Mouse (Mus musculus): Measurements from ENCODE around the gene Wfdc2. TPM values are rescaled to one million over a fixed set of nuclear protein-coding genes. Genes with fewer than 3 reads are reported as not detected.
"Not testable (repeated sequence)": the region's sequence is repeated elsewhere in the genome, so short reads cannot be mapped to it uniquely, and the experiment has no call there.

Gene Wfdc2
- polyA plus RNA-seq, 1 experiment from 2014 or later, result 1,354 TPM

DNA sequence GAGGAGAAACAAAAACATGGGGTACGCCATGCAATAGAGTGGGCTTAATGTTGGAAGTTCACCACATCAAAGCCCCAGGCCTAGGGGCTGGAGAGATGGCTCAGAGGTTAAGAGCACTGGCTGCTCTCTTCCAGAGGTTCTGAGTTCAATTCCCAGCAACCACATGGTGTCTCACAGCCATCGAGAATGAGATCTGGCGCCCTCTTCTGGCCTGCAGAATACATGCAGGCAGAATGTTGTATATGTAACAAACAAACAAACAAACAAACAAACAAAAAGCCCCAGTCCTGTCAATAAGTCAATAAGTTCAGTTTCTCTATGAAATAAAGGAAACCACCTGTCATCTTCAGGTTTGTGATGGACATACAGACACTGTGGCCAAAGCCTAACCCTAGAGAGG is 38.0 kb downstream of the Wfdc2 start:
- no peaks in the 10 kb centered on the region for H3K27me3 ChIP-seq (replicated peaks; ENCODE audit: insufficient read depth, low read length)
- 61% methylated on average over 3 of the region's 3 CpGs for WGBS
- H3K9ac ChIP-seq (replicated peaks; ENCODE audit: low read depth), result no peak overlapping the region

DNA sequence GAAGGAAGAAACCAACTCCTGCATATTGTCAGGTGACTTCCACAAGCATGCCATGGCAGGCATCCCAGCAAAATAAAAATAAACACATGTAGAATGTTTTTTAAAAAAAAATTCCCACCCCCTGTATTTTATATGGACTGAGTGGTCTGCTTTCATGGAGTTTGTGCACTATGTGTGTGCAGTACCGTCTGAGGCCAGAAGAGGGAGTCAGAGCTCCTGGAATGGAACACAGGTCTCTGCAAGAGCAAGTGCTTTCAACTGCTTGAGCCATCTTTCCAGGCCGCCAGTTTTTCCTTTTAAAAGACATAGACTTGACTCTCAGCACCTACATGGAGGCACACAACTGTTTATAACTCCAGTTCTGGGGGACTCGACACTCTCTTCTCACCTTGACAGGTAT is 41.3 kb downstream of the Wfdc2 start:
- Histone ChIP-seq H3K9ac (replicated peaks; ENCODE audit: low read depth) (no peak overlapping the region), H3K4me2 (replicated peaks; ENCODE audit: low read depth, low read length) (no peak overlapping the region)
- 91% methylated on average over 3 of the region's 3 CpGs for WGBS

More for the DNA sequence above, 38.0 kb downstream of the Wfdc2 start:
- Histone ChIP-seq H3K9me3 (ENCODE audit: low read length) (no peaks in the 10 kb centered on the region), H3K4me2 (replicated peaks; ENCODE audit: low read depth, low read length) (no peak overlapping the region), H3K36me3 (ENCODE audit: insufficient read depth, low read length) (no peaks in the 10 kb centered on the region), H3K27ac (ENCODE audit: low read length) (no peak overlapping the region), H3K4me1 (ENCODE audit: insufficient read depth, low read depth, low read length) (no peaks in the 10 kb centered on the region), H3K4me3 (ENCODE audit: low read depth, low read length) (no peak overlapping the region)
- ATAC-seq, result no peak
- no peak for TF ChIP-seq EP300 (IDR thresholded peaks at IDR 0.05)
- 0 out of 2 replicates have a peak, but pooled peaks have one; percentile 26 for TF ChIP-seq CTCF (IDR thresholded peaks at IDR 0.05)
- no peak for DNase-seq (ENCODE audit: low spot score)

DNA sequence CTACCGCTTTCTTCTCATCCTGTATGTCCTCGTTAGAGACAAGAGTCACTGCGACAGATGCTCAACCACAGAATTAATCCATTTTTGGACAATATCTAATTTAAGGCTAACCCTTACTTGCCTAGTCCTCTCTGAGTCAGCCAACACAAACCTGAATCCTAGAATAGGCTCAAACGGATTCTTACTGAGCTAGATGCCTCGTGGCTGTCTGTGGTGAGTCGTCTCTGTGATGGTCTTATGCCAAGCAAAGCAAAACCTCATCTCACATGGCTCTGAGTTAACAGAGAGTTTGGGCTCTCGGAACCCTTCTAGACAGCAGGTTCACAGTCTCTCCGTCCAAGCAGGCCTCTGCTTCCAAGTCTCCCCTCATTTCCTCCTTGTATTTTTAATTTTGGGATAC is 42.2 kb downstream of the Wfdc2 start:
- ATAC-seq (no peak), DNase-seq (ENCODE audit: low spot score) (no peak)
- Histone ChIP-seq H3K27ac (ENCODE audit: low read length) (no peak overlapping the region), H3K36me3 (ENCODE audit: insufficient read depth, low read length) (no peaks in the 10 kb centered on the region), H3K4me3 (ENCODE audit: low read depth, low read length) (no peak overlapping the region), H3K9ac (replicated peaks; ENCODE audit: low read depth) (no peak overlapping the region), H3K27me3 (replicated peaks; ENCODE audit: insufficient read depth, low read length) (no peaks in the 10 kb centered on the region), H3K4me1 (ENCODE audit: insufficient read depth, low read depth, low read length) (no peaks in the 10 kb centered on the region), H3K9me3 (ENCODE audit: low read length) (no peaks in the 10 kb centered on the region), H3K4me2 (replicated peaks; ENCODE audit: low read depth, low read length) (no peak overlapping the region)
- 84% methylated on average over 8 of the region's 8 CpGs for WGBS
- no peak for TF ChIP-seq CTCF (IDR thresholded peaks at IDR 0.05)
- no peak for TF ChIP-seq EP300 (IDR thresholded peaks at IDR 0.05)

More for the DNA sequence above, 41.3 kb downstream of the Wfdc2 start:
- Histone ChIP-seq H3K4me3 (ENCODE audit: low read depth, low read length) (no peak overlapping the region), H3K9me3 (ENCODE audit: low read length) (no peaks in the 10 kb centered on the region), H3K27me3 (replicated peaks; ENCODE audit: insufficient read depth, low read length) (no peaks in the 10 kb centered on the region), H3K27ac (ENCODE audit: low read length) (no peak overlapping the region), H3K4me1 (ENCODE audit: insufficient read depth, low read depth, low read length) (no peaks in the 10 kb centered on the region), H3K36me3 (ENCODE audit: insufficient read depth, low read length) (no peaks in the 10 kb centered on the region)
- peak; percentile 13; the same call in 1 of the 2 replicates for TF ChIP-seq CTCF (IDR thresholded peaks at IDR 0.05)
- TF ChIP-seq EP300 (IDR thresholded peaks at IDR 0.05), result no peak
- no peak for ATAC-seq
- no peak for DNase-seq (ENCODE audit: low spot score)

DNA sequence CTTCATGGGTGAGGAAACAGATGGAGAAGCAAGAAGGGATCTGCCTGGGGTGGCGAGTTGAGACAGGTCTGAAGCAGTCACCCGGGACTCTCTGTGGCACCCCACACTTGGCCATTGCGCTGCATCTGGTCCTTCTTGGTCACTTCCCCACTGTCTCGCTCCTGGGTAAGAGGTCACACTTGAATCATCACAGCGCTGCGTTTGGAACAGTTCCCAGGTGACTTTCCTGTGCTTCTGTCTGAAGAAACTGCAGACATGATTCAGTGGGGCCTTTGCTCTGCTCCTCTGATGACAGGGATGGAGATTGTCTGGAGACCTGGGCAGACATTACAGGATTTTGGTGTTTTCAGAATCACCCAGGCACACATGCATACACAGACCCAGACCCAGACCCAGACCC is 46.6 kb downstream of the Wfdc2 start:
- ATAC-seq, result no peak

DNA sequence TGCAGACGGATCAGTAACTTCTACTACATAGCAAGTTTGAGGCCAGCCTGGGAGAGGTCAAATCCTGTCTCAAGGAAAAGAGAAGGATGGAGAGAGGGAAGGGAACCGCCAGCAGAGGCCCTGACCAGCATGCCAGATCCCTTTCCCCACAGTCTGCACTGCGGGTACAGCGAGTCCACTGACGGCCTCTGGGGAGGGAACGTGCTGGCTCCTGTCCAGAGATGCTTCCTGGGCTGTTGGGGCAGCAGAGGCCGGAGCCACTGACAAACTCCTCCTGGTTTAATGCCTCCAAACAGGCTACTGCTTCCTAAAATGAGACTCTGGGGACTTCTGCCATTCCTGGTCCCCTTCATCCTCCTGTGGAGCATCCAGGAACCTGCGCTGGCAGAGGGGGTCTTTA is 51.3 kb downstream of the Wfdc2 start, which contains the start of the genes Wfdc6b and Wfdc8:
Gene Wfdc6b (plus strand): TSS at position 52 of the 400 bp plus-strand sequence.
Gene Wfdc8 (minus strand): TSS at position 156 of the 400 bp plus-strand sequence.
- ATAC-seq; DNase-seq (ENCODE audit: low spot score): not testable (repeated sequence)
- WGBS, result 44% methylated on average over 8 of the region's 8 CpGs

More for the DNA sequence above, 46.6 kb downstream of the Wfdc2 start:
- no peak for DNase-seq (ENCODE audit: low spot score)
- Histone ChIP-seq H3K4me2 (replicated peaks; ENCODE audit: low read depth, low read length) (no peak overlapping the region), H3K9me3 (ENCODE audit: low read length) (no peaks in the 10 kb centered on the region), H3K4me3 (ENCODE audit: low read depth, low read length) (no peak overlapping the region), H3K27ac (ENCODE audit: low read length) (no peak overlapping the region), H3K4me1 (ENCODE audit: insufficient read depth, low read depth, low read length) (no peaks in the 10 kb centered on the region), H3K27me3 (replicated peaks; ENCODE audit: insufficient read depth, low read length) (no peaks in the 10 kb centered on the region), H3K36me3 (ENCODE audit: insufficient read depth, low read length) (no peaks in the 10 kb centered on the region), H3K9ac (replicated peaks; ENCODE audit: low read depth) (no peak overlapping the region)
- WGBS, result 54% methylated on average over 6 of the region's 6 CpGs
- no peak for TF ChIP-seq CTCF (IDR thresholded peaks at IDR 0.05)
- no peak for TF ChIP-seq EP300 (IDR thresholded peaks at IDR 0.05)

DNA sequence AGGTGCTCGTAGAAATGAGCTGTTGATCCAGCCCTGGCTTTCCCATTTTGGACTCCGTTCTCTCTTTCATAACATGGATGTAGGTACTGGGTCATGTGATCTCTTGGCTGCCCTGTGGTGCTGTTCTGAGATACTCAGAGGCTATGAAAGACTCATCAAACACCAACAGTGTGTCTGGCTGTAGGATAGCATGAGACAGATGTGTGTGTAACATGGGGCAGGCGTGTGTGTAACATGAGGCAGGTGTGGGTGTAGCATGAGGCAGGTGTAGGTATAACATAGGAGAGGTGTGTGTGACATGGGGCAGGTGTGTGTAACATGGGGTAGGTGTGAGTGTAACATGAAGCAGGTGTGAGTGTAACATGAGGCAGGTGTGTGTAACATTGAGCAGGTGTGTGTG is 53.2 kb downstream of the Wfdc2 start:
- DNase-seq (ENCODE audit: low spot score) (no peak), ATAC-seq (no peak)
- Histone ChIP-seq H3K27me3 (replicated peaks; ENCODE audit: insufficient read depth, low read length) (no peaks in the 10 kb centered on the region), H3K4me1 (ENCODE audit: insufficient read depth, low read depth, low read length) (no peaks in the 10 kb centered on the region), H3K4me2 (replicated peaks; ENCODE audit: low read depth, low read length) (no peak overlapping the region), H3K27ac (ENCODE audit: low read length) (no peak overlapping the region), H3K9ac (replicated peaks; ENCODE audit: low read depth) (no peak overlapping the region), H3K4me3 (ENCODE audit: low read depth, low read length) (no peak overlapping the region), H3K9me3 (ENCODE audit: low read length) (no peaks in the 10 kb centered on the region), H3K36me3 (ENCODE audit: insufficient read depth, low read length) (no peaks in the 10 kb centered on the region)
- no peak for TF ChIP-seq CTCF (IDR thresholded peaks at IDR 0.05)
- no peak for TF ChIP-seq EP300 (IDR thresholded peaks at IDR 0.05)
- WGBS, result 88% methylated on average over 3 of the region's 3 CpGs

More for the DNA sequence above, 51.3 kb downstream of the Wfdc2 start, which contains the start of the genes Wfdc6b and Wfdc8:
- not testable (repeated sequence) for H3K9me3 ChIP-seq (ENCODE audit: low read length); H3K4me3 ChIP-seq (ENCODE audit: low read depth, low read length); H3K4me1 ChIP-seq (ENCODE audit: insufficient read depth, low read depth, low read length); H3K27me3 ChIP-seq (replicated peaks; ENCODE audit: insufficient read depth, low read length); H3K27ac ChIP-seq (ENCODE audit: low read length); H3K9ac ChIP-seq (replicated peaks; ENCODE audit: low read depth); H3K4me2 ChIP-seq (replicated peaks; ENCODE audit: low read depth, low read length); H3K36me3 ChIP-seq (ENCODE audit: insufficient read depth, low read length)

Other genes starting within 250 kb of the Wfdc2 start
- gene Svs6, start 245.7 kb upstream of the Wfdc2 start, polyA plus RNA-seq (2015; fragmentation: Nextera tagmentation; extraction: Ambion mirVana), result not detected in 2 replicates
- gene Svs5, start 229.7 kb upstream of the Wfdc2 start, polyA plus RNA-seq (2015; fragmentation: Nextera tagmentation; extraction: Ambion mirVana), result not detected in 2 replicates
- gene Slpi, start 173.3 kb upstream of the Wfdc2 start, polyA plus RNA-seq (2015; fragmentation: Nextera tagmentation; extraction: Ambion mirVana), result 79.5 and 106 TPM in 2 replicates
- 29.7 and 42.6 TPM in 2 replicates for gene Rbpjl, start 159.3 kb upstream of the Wfdc2 start, polyA plus RNA-seq (2015; fragmentation: Nextera tagmentation; extraction: Ambion mirVana)
- gene Matn4, start 157.3 kb upstream of the Wfdc2 start, polyA plus RNA-seq (2015; fragmentation: Nextera tagmentation; extraction: Ambion mirVana), result 71.4 and 81.2 TPM in 2 replicates
- gene Sdc4, start 118.5 kb upstream of the Wfdc2 start, polyA plus RNA-seq (2015; fragmentation: Nextera tagmentation; extraction: Ambion mirVana), result 217 and 289 TPM in 2 replicates
- 63.5 and 66.2 TPM in 2 replicates for gene Sys1, start 105.4 kb upstream of the Wfdc2 start, polyA plus RNA-seq (2015; fragmentation: Nextera tagmentation; extraction: Ambion mirVana)
- gene Gm20458, start 101.4 kb upstream of the Wfdc2 start, polyA plus RNA-seq (2015; fragmentation: Nextera tagmentation; extraction: Ambion mirVana), result 23.5 and 32.9 TPM in 2 replicates
- not detected in 2 replicates for gene Trp53tg5, start 88.7 kb upstream of the Wfdc2 start, polyA plus RNA-seq (2015; fragmentation: Nextera tagmentation; extraction: Ambion mirVana)
- gene Dbndd2, start 76.3 kb upstream of the Wfdc2 start, polyA plus RNA-seq (2015; fragmentation: Nextera tagmentation; extraction: Ambion mirVana), result 39.9 and 44.6 TPM in 2 replicates
- gene Pigt, start 64.9 kb upstream of the Wfdc2 start, polyA plus RNA-seq (2015; fragmentation: Nextera tagmentation; extraction: Ambion mirVana), result 45.5 and 54.8 TPM in 2 replicates
- not detected in 2 replicates for gene Spint3, start 11.0 kb downstream of the Wfdc2 start, polyA plus RNA-seq (2015; fragmentation: Nextera tagmentation; extraction: Ambion mirVana)
- gene Wfdc6a, start 23.0 kb downstream of the Wfdc2 start, polyA plus RNA-seq (2015; fragmentation: Nextera tagmentation; extraction: Ambion mirVana), result 0.93 and 1.0 TPM in 2 replicates
- not detected in 2 replicates for gene Eppin, start 31.2 kb downstream of the Wfdc2 start, polyA plus RNA-seq (2015; fragmentation: Nextera tagmentation; extraction: Ambion mirVana)
- 0.90 and 1.3 TPM in 2 replicates for gene Wfdc6b, start 51.1 kb downstream of the Wfdc2 start, polyA plus RNA-seq (2015; fragmentation: Nextera tagmentation; extraction: Ambion mirVana)
- gene Wfdc8, start 51.2 kb downstream of the Wfdc2 start, polyA plus RNA-seq (2015; fragmentation: Nextera tagmentation; extraction: Ambion mirVana), result 0.36 and 0.43 TPM in 2 replicates
- gene Wfdc16, start 76.4 kb downstream of the Wfdc2 start, polyA plus RNA-seq (2015; fragmentation: Nextera tagmentation; extraction: Ambion mirVana), result not detected in 2 replicates
- 0.57 and 0.88 TPM in 2 replicates for gene Wfdc10, start 93.6 kb downstream of the Wfdc2 start, polyA plus RNA-seq (2015; fragmentation: Nextera tagmentation; extraction: Ambion mirVana)
- gene Wfdc9, start 94.2 kb downstream of the Wfdc2 start, polyA plus RNA-seq (2015; fragmentation: Nextera tagmentation; extraction: Ambion mirVana), result not detected in 2 replicates
- gene Wfdc11, start 111.7 kb downstream of the Wfdc2 start, polyA plus RNA-seq (2015; fragmentation: Nextera tagmentation; extraction: Ambion mirVana), result not detected in 2 replicates
- 1.3 and 1.9 TPM in 2 replicates for gene Wfdc13, start 122.7 kb downstream of the Wfdc2 start, polyA plus RNA-seq (2015; fragmentation: Nextera tagmentation; extraction: Ambion mirVana)
- not detected in 2 replicates for gene Spint4, start 136.1 kb downstream of the Wfdc2 start, polyA plus RNA-seq (2015; fragmentation: Nextera tagmentation; extraction: Ambion mirVana)
- not detected in 2 replicates for gene Spint5, start 152.9 kb downstream of the Wfdc2 start, polyA plus RNA-seq (2015; fragmentation: Nextera tagmentation; extraction: Ambion mirVana)
- 6.4 and 6.6 TPM in 2 replicates for gene Wfdc3, start 183.5 kb downstream of the Wfdc2 start, polyA plus RNA-seq (2015; fragmentation: Nextera tagmentation; extraction: Ambion mirVana)
- gene Dnttip1, start 183.6 kb downstream of the Wfdc2 start, polyA plus RNA-seq (2015; fragmentation: Nextera tagmentation; extraction: Ambion mirVana), result 47.1 and 47.2 TPM in 2 replicates
- 21.1 and 33.3 TPM in 2 replicates for gene Ube2c, start 207.5 kb downstream of the Wfdc2 start, polyA plus RNA-seq (2015; fragmentation: Nextera tagmentation; extraction: Ambion mirVana)
- 0.47 and 1.2 TPM in 2 replicates for gene Tnnc2, start 217.6 kb downstream of the Wfdc2 start, polyA plus RNA-seq (2015; fragmentation: Nextera tagmentation; extraction: Ambion mirVana)
- 27.4 and 28.6 TPM in 2 replicates for gene Snx21, start 223.4 kb downstream of the Wfdc2 start, polyA plus RNA-seq (2015; fragmentation: Nextera tagmentation; extraction: Ambion mirVana)
- gene Acot8, start 242.5 kb downstream of the Wfdc2 start, polyA plus RNA-seq (2015; fragmentation: Nextera tagmentation; extraction: Ambion mirVana), result 17.8 and 18.9 TPM in 2 replicates
- gene Zswim3, start 242.7 kb downstream of the Wfdc2 start, polyA plus RNA-seq (2015; fragmentation: Nextera tagmentation; extraction: Ambion mirVana), result 4.3 and 5.3 TPM in 2 replicates

Measured in lung, postnatal 0 days (tissue).